Mouse (Mus musculus) T-cell, adult 2 months (primary cell): ENCODE data around the gene Tiam1.

Experiments used
- DNase-seq: peaks from one replicate; pipeline ENCODE4 v3.0.0; 2022; ENCODE audit warnings: low spot score

Gene Tiam1

DNA sequence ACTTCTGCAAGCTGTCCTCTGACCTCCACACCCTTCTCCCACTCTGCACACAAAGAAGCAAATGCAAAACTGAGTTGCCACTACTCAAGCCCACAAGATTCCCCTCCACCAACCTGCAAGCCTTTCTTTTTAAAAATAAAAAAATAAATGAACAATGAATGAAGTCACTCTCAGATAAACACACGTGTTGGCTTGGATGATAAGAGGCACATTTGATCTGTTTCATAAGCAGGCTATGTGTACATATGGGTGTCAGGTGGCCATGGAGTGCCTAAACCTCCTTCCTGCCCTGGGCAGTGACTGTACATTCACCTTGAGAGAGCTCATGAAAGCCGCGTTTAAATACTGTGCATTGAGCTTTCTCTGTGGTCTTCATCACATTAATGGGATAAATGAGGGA, 267.5 kb downstream of the Tiam1 start:
- no peak for DNase-seq

GRCm38 (mm10) chr16:89874012-89874704, 269.4 kb downstream of the Tiam1 start:
- no peak for DNase-seq

GRCm38 (mm10) chr16:89872011-89872942, 271.3 kb downstream of the Tiam1 start:
- DNase-seq: no peak

GRCm38 (mm10) chr16:89871382-89871781, 272.2 kb downstream of the Tiam1 start:
- DNase-seq: no peak

- DNase-seq: no peak
These were observed 273.5 kb downstream of the Tiam1 start for GRCm38 (mm10) chr16:89870059-89870458.

DNA sequence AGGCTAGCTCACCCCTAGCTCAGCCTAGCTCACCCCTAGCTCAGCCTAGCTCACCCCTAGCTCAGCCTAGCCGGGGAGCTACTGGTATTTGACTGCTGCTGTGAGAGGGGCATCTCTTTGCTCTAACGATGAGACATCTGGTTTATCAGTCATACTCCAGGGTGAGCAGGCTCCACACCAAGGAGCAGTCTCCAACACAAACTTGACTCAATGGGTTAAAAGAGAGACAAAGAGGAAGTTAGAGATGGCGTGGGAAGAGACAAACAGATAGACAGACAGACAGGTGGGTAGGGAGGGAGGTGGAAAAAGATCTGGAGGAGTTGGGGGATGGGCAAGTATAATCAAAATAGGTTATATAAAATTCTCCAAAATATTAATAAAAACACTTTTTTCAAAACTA, 275.1 kb downstream of the Tiam1 start:
- no peak for DNase-seq

DNA sequence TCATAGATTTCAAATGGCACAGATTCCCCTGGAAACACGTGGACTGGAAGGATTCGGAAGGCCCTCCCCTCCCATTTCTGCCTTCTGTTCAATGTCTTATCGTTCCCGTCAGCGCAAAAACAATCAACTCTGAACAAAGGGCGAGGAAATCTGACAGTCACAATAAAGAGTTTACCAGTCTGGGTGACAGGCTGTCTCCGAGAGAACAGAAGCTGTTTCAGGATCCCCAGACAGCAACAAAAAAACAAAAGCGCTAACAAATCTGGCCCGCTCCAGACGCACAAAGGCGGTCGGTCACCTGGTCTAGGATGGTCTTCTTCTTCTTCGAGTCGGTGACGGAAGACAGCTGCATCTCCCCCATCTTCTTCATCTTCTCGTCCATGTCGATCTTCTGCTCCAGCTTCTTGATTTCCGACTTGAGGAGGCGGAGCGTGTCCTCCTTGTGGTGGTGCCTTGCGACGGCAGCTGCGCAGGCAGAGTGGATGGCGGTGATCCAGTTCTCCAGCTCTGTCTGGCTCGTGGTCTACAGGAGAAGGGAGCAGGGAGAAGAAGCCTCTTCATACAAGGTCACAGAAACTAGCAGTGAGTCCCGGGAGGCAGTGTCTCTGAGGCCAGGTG, 276.2 kb downstream of the Tiam1 start:
- DNase-seq: no peak

- DNase-seq: no peak
These were observed 278.4 kb downstream of the Tiam1 start for GRCm38 (mm10) chr16:89865136-89865535.

DNA sequence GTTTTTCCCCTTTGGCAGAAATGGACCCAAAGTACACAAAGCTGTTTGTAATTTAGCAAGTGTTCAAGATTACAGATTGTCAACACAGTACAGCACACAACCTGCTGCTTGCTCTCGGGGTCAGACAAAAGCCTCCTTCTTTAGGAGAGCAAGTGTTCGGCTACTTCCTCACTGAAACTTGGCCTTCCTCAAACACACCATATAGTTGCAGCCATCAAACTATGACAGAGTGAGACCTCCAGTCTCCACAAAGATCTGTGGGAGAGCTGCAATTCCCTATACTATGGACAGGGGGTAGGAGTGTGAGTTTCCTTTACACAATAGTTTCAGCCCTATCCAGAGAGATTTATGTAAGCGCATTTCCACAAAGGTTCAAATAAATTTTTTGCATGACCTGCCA, 278.9 kb downstream of the Tiam1 start:
- DNase-seq: no peak

DNA sequence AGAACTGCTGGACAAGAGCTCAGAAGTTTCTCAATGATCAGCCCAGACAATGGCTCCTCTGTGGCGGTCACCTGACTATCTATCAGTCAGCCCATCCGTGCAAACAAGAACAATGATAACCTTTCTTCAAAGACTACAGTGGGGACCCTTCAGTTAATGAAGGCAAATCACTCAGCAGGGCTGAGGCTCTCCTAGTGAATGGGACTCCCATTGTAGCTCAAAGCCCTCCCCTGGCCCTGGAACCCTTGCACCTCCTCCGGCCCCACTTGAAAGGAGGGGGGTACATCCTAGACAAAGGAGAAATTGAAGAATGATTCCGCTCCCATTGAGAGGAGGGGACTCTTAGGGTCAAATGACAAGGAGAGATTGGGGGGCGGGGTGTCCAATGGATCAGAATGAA, 280.3 kb downstream of the Tiam1 start:
- no peak for DNase-seq

GRCm38 (mm10) chr16:89861531-89861930, 282.0 kb downstream of the Tiam1 start:
- DNase-seq: no peak

DNA sequence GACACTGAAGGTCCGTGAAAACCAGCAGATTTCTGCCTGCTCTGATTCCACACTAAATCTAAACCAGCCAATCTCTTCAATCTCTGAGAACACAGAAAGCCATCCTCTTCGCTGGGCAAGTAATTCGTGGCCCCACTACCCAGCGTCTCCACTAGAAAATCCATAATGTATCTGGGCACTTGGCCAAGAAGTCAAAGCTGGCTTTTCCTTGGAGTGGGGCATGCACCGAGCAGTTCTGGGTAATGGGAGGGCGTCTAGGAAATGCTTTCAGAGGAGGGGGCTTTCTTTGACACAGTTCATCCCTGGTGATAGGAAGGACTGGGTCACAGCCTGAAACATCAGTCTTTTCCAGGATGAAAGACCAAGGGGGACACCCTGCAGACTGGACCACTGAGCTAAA, 282.9 kb downstream of the Tiam1 start:
- DNase-seq: no peak

DNA sequence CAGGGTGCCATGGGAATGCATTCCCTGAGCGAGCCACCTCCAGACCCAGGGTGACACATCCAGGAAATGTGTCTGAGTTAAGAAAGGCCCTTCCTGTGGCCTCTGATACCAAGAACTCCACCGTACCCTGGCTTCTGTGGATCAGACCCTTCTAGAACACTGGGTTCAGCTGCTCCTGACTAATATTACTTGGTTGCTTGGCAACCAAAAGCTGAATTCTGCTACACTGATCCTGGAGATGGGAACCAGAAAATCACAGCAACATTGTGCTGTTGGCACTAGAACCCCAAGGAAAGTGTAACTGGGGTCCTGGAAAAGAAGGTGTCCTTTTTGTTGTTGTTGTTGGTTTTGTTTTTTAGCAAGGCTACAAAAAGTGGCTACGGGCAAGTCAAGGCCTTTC, 285.9 kb downstream of the Tiam1 start:
- no peak for DNase-seq

GRCm38 (mm10) chr16:89854731-89855130, 288.8 kb downstream of the Tiam1 start:
- DNase-seq: no peak

- DNase-seq: no peak
These were observed 292.2 kb downstream of the Tiam1 start for GRCm38 (mm10) chr16:89851333-89851732.

DNA sequence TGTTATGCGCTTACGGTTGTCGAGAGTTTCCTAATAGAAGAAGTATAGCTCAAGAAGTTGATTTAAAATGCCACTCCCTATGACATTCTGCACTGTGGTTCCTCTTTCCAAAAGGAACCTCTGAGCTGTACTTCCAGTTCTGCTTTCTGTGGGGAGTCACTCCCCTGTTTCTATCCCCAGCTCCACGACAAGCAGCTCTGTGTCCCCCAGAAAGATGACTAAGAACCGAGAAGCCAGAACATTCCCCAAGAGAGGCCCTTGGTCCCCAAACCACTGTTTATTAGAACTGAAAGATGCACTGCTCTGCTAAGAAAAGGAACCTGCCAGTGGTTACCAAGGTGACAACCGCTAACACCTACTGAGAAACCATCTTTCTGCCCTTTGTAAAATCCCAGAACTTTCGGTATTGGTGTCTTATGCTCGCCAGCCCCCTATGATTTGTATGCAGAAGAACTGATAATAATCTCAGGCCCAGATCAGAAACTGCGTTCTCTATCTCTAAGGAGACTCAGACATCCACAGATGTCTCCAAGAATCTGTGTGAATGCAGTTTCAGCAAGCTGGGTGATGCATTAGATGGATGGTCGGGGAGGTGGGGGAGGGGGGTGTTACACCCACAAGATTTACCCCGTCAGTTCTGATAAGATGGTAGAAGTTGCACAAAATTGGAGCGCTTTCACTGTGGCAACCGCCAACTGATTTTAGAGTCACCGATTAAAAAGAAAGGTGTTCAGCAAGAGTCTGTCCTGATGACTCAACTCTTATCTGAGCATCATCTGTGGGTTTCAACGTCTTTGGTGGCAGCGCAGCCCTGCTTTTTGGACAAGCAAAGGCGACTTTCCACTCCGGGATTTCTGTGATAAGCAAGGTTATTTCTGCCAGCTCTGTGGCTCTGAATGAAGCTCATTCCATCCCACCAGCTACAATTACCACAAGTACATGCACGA, 294.6 kb downstream of the Tiam1 start:
- no peak for DNase-seq

GRCm38 (mm10) chr16:89848179-89848578, 295.4 kb downstream of the Tiam1 start:
- no peak for DNase-seq

GRCm38 (mm10) chr16:89845461-89845860, 298.1 kb downstream of the Tiam1 start:
- no peak for DNase-seq

DNA sequence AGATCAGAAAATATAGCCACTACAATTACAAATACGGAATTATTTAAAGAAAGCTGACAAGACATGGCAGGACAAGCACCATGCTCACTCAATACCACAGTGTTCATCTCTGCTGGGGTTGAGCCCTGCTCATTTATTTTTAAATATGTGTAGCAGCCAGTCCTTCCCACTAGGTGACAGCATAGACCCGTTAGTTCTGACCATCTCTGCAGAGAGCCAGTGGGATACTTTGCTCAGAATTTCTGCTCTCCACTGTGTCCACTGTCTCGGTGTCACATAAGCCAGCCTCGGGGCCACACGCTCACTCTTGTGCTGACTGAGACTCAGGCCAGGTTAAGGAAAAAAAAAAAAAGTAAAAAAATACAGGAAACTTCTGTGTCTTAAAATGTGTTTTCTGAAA, 299.0 kb downstream of the Tiam1 start:
- peak; percentile 34 for DNase-seq

DNA sequence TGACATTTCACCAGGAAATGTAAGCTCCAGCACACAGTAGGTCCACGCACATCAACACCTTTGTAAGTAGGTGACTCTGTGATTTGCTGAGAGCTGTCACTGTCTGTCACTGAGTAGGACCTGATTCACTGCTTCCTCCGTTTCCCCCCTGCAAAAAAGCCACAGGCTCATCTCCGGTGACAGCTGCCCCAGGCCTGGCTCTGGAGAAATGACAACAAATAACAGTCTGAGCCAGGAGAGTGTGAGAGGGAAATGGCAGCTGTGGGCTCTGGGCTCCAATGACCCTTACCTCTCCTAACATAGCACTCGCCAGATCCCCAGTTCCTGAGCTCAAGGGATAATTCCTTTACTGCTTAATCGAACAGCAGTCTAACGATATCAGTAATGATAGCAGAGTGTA, 301.7 kb downstream of the Tiam1 start:
- DNase-seq: no peak

DNA sequence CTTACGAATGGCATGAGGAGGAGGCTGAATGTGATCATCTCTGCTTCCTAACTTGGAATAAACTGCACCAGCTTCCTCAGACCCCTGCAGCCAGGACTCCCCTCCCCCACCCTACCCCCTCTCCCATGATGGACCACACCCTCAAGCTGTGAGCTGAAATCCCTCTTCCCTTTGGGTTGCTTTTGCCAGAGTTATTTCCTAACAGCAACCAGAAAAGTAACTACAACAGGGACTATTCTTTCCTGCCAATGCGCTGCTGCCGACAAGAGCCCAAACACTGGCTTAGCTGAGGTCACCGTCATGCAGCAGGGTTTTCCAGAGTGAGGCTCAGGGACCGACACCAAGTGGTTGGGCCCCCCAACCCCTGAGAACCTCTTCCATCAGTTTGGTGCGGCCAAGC, 303.2 kb downstream of the Tiam1 start:
- no peak for DNase-seq

- no peak for DNase-seq
These were observed 303.7 kb downstream of the Tiam1 start for GRCm38 (mm10) chr16:89839829-89840228.
